Mouse (Mus musculus) urinary bladder, adult 18-20 months (tissue): Measurements from ENCODE around the gene Zfp541.

ENCODE experiments used
- DNase-seq, 2 experiments: peaks; one replicate each; pipeline ENCODE4 v3.0.0; 2022; ENCODE audit warnings: low spot score in 2 of 2, mixed read lengths in 2 of 2

The Zfp541 gene

DNA sequence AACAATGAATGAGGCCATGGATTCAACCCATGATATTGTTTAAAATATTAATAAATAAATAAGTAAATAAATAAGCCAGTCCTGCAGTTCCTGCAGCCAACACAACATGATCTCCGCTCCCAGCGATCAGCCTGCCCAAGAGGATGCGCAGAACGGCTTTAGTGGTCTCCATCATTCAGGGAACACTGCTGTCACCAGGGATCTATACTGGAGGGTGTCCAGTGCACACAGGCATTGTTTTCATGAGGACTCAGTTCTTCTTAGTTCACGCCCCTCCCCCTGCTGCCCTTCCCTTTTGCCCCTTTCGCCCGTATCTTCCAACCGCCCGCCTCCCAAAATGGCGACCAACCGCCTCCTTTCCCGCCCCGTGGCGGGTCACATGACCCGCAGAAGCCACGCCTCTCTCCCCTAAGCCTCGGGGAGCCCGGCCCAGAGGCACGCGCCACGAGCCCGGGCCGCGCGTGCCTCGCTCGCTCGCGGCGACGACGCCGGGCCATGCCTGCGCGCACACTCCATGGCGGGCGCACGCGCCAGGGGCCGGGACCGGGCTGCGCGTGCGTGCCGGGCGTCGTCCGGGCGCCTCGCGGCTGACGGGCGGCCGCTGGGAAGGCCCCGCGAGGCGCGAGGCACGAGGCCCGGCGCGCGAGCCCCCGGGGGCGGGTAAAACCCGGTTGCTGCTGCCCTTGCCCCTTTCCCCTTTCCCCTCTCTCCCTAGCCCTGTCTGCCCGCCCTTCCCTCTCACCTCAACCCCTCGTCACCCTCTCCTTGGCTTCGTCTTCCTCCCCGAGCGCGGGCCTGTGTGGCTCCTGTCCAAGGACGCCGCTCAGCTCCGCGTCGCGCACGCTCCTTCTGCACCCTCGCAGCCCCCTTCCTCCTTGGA lies at the start of gene Zfp541:
Gene Zfp541 (plus strand): TSS at position 596 of the 880 bp plus-strand sequence.
- no peak for DNase-seq

DNA sequence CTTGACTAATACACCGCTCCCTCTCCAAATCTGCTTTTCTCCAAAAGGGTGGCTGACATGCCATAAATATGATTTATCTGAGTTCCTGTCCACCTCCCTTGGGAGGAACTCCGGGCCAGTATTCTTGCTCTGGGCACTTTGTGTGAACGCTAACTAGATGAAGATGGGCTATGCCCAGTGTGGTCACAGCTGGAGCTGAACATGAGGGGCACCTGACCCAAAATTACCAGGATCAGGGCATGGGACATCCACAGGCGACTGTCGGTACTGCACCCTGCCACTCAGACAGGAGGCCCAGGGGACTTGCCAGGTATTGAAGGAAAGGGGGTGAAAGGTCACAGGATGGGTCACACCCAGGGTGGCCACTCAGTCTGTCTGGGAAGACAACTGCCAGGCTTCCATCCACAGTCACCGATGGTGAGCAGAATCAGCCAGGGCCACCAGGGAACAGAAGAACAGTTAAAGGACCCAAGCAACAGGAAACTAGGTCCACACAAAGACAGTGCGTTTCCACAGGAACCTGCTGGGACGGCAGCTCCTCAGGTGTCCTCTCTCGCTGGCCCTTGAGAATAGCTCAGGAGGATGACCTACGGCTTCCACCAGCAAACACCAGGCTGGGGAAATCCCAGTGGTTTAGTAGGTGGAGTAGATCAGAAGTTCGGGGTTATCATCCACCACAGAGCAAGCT lies 48.9 kb upstream of the Zfp541 start:
- no peak for DNase-seq

DNA sequence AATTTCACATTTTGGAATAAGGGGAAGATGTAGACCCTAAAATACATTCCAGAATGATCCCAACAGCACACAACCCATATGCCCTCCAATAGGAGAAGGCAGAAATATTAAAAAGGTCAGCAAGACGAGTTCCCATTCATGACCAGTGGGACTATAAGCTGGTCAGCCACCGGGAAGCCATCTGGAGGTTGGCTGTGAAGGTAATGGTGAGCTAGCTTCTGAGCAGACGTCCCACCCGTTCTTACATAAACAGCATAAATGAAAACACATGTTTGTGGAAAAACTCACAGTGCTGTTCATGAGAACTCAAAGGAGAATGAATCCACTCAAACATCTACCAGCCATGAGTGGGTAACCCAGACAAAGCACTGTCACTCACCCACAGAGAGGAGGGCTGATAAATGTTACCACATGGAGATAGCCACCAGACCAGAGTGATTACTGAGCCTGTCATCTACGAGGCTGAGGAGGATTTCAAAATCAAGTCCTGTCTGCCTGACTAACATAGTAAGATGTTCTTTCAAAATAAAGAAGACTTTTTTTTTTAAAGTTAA lies 47.8 kb upstream of the Zfp541 start:
- no peak for DNase-seq

DNA sequence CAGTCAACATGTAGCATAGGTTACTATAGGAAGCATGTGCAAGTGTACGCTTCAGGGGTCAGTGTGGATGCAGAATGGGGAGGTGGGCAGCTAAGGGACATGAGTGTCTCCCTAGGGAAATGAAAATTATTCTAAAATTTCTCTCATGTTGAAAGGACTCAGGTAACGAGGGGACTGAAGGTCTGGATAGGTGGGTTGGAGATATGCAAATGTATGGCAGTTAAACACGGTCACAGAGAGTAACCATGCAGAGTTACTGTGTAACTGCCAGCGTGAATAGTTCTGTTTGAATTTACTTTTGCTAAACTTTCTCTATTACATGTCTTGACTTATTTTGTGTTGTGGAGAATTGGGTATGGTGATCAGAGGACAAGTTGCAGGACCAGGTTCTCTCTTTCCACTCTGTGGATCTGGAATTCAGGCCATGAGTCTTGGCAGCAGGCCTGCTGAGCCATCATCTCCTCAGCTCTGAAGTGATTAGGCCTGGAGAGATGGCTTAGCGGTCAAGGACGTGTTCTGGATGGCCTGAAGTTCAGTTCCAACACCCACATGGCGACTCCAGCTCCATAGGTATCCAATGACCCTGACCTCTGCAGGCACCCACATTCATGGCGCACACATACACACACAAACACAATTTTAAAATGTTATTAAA lies 47.0 kb upstream of the Zfp541 start:
- DNase-seq: no peak

DNA sequence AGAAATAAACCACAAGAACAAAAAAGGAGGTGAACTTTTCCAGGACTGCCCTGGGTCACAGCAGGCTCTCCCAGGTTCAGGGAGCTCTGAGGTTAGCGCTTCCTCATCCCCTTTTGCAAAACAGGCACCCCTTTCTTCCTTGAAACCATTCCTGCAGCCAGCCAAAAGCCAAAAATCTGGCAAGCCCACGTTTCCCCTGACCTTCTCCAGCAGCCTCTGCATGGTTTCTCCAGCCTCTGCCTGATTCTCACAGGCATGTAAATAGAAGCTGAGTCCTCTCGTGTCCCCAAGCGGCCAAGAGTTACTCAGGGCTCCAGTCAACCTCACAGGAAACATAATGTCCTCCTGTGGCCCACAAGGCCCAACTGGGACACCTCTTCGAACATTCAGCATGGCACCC lies 46.2 kb upstream of the Zfp541 start:
- DNase-seq: no peak

DNA sequence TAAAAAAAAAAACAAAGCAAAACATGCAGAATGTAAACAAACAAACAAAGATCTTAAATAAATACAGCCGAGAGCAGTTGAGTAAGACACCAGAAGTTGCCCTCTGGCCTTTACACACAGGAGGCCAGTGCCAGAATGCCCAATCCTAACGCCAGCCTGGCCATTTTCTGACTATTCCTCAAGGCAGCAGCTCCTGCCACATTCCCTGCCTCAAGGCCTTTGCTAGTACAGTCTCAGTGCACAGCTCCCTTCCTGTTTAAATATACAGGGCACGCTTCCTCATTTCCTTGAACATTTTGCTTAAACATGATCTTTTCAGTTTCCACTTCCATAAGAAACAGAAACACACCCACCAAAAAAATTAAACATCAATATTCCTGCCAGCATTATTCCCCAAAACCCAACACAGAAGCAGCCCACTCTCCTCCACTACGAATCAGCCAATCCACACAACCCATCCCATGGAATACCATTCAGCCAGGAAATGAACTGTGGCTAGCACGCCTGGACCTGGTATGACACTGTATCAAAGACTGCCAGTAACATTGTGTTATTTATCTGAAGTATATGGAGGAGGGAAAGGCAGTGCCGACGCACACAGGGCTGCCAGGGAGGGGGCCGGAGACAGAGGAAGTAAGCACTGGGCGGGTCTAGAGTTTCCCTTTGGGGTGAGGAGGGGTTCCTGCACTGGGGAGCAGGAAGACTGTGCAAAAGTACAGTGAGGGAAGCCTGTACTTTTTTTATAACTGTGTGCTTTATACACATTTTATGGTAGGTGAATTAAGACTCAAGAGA lies 43.4 kb upstream of the Zfp541 start:
- DNase-seq: no peak

DNA sequence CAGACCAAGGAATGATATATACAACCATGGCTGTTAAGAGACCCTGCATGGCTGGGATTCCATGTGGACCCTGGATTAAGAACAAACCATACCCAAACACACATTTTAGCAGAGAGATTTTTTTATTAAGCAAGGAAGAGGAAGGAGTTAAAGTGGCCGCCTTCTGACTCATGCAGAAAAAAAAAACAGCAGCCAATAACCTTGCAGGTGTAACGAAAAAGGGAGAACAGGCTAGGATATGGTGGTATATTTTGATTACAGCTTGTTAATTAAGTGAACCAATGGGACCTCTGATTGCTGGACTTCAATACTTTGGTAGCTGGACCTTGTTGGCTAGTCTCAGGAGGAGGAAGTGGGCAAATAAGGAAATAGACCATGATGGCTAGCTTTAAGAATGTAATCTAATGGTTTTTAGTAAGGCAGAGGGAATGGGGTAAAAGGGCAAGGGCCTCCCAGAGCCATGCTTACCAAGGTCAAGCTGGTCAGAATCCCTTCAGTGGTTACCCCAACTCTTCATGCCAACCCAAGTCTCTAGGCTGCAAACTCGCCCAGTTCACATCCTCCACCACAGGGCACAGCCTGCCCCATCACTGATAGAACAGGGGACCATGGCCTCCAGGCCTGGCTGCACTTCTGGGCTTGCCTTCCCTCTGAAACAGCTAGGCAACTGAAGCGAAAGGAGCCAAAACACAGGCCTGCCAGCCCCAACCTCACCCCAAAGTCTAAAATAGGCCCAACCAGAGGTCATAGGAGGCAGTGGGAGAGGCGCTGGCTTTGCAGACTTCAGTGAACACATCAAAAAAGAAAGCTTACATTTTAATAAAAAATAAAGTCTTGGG lies 42.1 kb upstream of the Zfp541 start:
- no peak for DNase-seq

DNA sequence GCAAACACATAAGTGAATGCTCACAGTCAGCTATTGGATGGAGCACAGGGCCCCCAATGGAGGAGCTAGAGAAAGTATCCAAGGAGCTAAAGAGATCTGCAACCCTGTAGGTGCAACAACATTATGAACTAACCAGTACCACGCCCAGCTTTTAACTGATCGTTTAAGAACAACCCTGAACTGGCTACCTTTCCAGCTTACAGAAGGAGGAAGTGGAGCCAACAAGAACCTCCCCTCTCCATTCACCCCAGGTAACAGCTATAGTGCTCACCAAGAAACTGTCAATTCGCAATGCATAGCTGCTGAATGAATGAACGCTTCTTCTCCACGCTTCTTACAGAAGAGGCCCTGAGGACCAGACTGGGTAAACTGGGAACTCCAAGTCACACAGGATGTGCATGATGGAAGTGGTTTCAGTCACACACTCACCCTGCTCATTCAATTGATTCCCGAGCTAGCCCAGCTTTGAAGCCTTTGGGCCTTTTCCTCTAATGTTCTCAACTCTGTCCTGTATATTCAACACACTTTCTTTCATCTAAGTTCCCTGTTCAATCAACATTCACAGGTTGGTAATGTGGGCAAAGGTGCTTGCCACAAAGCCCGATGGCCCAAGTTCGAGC lies 36.9 kb upstream of the Zfp541 start:
- no peak for DNase-seq

DNA sequence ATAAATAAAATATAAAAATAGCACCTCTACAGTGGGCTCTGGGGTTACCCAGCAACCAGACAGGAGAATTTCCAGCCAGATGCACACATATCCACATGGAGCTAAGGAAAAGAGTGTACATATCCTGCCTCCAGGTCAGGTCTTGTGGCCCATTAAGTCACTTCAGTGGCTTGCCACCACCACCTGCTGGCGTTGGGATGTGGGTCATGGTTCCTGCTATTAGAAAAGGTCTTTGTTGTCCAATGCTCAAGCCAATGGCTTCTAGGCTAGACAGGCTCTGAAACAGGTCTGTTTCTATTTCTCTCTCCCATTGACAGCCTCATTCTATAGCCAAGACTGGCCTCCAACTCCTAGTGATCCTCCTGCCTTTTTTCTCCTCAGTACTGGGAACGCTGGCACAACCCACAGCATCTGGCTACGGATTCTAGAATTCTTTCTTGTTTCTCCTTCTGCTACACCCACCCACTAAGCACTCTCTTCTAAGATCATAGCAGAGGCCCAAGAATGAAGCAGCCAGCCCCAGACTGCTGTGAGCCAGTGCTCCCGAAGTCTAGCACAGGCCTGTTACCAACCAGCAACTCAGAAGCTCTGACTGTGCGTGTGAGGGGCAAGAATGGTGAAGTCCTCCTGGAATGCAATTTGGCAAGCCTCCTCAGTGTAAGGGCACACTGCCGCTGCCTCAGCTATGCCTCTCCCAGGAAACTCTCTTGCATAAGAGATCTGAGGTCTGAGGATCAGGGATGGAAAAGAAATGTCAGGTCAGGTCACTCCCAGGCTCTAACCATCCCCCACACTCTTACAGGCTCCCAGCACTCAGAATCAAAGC lies 33.3 kb upstream of the Zfp541 start:
- peak in 1 of 2 experiments; percentile 20 for DNase-seq

DNA sequence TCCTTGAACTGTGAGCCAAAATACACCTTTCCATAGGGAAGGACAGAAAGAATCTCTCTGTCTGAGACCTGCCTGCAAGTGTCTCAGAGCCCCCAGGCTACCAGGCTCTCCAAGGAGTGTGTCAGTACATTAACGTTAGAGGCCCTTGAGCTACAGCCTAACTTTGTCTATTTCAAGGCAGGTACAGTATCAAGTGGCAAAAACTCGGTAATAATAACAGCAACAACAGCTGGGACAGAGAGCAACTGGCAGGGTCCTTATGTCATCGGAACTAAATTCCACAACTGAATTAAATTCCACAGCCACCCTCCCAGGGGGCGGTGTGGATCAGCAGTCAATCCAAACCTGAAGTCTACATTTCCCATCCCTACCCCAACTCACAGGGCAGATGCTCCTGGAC lies 30.5 kb upstream of the Zfp541 start:
- DNase-seq: no peak

DNA sequence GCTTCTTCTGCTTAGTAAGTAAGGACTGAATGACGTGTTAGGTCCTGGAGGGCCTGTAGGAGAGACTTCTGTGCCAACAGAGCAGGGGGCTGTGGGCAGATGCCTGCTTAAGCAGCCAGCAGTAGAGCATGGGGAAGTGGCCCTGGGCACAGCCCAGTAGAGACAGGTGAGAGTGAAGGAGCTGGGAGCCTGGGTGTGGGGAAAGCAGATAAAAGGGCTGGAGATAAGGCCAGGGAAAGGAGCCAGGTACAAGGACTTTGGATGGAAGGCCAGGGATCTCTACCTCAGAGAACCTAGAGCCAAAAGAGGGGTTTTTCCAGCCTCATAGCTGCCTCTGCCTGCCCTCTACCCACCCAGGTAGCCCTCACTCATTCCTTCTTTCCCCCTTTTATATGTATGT lies 28.6 kb upstream of the Zfp541 start:
- DNase-seq: no peak

DNA sequence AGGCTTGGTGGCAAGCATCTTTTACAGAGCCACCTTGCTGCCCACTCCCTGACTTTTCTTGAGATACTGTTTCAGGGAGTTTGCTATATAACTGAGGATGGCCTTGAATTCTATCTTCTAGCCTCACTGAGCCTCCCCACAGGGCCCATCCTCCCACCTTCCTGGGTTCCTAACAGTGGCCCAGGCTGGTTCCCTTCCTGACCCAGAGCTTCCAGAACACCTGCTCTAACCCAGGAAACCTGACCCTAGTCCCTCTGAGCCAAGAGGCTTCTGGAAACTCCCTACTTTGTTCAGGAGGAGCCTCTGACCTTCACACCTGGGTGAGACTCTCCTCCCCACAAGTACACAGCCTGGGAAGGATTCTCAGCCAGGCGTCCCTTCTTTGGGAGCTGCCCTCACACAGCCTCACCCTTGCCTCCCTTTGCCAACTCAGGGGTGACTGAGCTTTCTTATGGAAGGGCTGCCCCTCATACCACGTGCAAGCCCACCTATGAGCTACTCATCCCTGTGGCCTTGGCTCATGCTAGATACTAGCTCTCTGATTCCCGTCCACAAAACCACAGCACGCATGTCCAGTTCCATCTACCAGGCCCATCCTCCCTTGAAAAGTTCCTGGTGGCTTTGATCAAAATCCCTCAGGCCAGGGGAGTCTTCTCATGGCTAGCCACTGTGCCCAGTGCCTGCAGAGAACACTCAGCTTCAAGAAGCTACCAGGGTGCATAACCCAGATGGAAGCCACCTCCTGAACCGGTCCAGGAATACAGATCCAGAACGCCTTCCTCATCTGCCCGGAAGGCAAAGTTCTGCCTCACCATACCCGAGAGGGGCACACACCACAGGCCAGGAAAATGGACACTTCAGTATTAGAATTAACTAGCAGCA lies 27.8 kb upstream of the Zfp541 start:
- DNase-seq: no peak

DNA sequence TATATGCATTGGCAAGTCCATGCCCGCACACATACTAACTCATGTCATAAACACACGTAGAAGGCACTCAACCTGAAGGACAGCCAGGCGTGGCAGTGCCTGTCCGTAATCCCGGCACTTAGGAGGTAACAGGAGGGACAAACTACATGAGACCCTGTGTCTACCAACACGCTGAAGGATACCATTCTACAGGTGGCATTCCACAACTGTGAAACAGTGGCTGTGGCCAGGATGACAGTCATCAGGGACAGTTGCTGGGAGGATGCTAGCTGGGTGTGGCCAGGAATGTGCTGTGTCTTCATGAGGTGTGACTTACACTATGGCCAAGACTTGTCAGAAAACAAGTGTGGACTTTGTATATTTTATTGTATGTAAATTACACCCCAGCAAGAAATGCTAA lies 24.6 kb upstream of the Zfp541 start:
- DNase-seq: no peak

DNA sequence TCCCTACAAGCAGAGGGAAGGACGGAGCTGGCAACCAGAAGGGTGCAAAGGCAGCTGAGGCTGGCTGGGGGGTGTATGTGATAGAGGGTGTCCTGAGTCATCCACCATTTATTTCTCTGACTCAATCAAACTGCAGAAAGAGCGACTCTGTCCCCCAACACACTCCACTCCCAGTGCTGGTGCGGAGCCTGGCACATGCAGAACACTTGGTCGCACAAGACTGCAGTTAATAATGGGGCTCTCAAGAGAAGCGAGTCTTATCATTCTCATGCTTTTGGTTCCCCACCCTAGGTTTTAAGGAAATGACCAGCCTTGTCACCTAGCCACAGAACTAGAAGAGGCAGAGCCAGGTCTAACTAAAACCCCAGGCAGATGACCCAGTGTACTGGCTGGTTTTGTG lies 22.3 kb upstream of the Zfp541 start:
- DNase-seq: no peak

DNA sequence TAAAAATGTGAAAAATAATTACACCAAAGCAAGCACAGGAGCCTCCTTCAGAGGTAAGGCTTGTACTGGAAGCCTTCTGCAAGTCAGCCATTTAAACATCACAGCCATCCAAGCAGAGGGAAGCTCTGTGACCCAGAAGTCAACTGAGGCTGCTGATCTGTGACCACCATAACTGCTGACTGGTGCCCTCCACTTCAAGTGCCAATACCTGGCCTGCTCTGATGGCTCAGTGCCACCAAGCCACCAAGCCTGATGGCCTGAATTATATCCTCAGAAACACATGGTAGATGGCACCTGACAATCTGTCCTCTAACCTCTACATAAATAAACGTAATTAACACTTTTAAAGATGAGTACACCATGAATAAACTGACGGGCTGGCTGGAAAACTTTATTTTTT lies 20.4 kb upstream of the Zfp541 start:
- DNase-seq: no peak

DNA sequence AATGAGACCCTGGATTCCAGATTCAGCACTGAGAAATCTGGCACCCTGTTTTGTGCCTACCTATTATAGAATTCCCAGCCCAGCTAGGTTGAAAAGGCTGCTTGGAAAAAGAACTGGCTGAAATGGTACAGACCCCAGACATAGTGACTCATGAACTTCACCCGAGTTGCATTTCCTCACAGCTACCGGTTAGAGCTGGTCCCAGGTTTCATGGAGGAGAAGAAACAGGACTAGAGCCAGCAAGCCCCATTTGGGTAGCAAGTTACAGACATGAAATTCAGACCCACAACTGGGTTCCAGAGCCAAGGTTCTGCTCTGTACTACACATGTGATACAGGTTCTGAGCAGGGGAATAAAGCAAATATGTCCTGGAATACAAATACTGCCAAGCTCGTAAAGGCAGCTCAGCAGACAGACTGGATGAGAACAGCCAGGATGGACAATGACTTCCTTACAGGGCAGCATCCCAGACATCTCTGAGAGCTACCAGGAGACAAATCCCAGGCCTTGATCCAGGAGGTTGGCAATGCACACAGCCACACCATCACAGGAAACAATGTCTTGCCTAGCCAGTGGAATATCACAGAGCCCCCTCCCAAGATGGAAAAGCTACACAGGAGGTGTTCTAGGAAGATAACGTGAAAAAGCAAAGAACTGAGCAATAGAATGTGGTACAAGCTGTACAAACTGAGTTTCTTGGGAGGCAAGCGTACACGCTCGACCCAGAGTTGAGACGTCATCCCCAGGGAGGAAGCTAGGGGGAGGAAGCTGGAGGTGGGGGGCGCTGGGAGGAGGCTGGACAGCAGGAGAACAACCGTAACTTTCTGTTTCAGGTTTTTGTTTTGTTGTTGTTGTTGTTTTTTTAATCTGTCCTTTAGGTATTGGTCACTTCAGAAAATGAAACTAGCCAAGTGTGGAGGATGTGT lies 18.5 kb upstream of the Zfp541 start:
- no peak for DNase-seq

DNA sequence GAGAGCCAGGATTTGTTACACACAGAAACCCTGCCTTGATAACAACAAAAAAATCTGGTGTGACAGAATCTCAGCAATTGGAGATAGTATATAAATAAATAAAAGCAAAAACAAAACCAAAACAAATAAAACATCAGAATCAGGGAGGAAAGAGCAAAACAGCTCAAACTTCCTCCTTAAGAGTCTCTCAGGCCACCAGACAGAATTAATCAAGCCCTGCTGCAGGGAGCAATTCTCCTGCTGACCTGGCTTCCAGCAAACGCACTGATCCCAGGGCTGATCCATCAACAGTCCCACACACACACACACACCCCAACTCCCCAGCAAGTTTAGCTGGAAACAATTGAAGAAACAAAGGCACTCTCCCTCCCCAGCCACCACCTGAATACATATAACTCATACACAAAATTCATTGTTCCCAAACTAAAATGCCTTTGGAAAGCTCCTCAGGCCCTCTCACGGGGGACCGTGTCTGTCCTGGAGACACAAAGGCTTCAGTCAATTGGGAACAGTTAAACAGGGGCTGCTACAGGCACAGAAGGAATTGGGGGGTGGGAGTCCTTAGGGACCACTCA lies 17.7 kb upstream of the Zfp541 start:
- no peak for DNase-seq
